Mouse (Mus musculus): ENCODE measurements at regions not wholly inside any gene's neighbourhood (a gene's known extent, or its start where the extent isn't known, plus 50 kb on each side); places are given as distances from the start of the nearest gene placed in this dataset.

- Histone ChIP-seq H3K36me3 (ENCODE audit: control insufficient read depth, insufficient read depth, low read length) (no peaks in the 10 kb centered on the region), H3K4me3 (ENCODE audit: insufficient read depth, low read depth, low read length) (no peak overlapping the region), H3K4me1 (ENCODE audit: control insufficient read depth, insufficient read depth, low read length) (no peaks in the 10 kb centered on the region), H3K27ac (ENCODE audit: insufficient read depth, low read depth, low read length) (no peak overlapping the region), H3K27me3 (replicated peaks; ENCODE audit: control insufficient read depth, insufficient read depth, low read length) (no peaks in the 10 kb centered on the region)
- 58% methylated on average over 11 of the region's 11 CpGs for WGBS
- TF ChIP-seq POLR2A (IDR thresholded peaks at IDR 0.05; ENCODE audit: low read depth, low read length): no peak
- no peak for TF ChIP-seq CTCF (conservative IDR thresholded peaks at IDR 0.05; ENCODE audit: insufficient read depth, insufficient read length, low read depth, low read length)
- no peak for DNase-seq
Observed at GRCm38 (mm10) chr4:153593291-153593690, 110.7 kb upstream of the Ajap1 start.

GRCm38 (mm10) chr4:153599794-153600370 is 117.3 kb upstream of the Ajap1 start:
- no peak for DNase-seq
- H3K36me3 ChIP-seq (ENCODE audit: control insufficient read depth, insufficient read depth, low read length): no peaks in the 10 kb centered on the region
- H3K27ac ChIP-seq (ENCODE audit: insufficient read depth, low read depth, low read length): no peak overlapping the region
- 52% methylated on average over 11 of the region's 11 CpGs for WGBS
- no peaks in the 10 kb centered on the region for H3K27me3 ChIP-seq (replicated peaks; ENCODE audit: control insufficient read depth, insufficient read depth, low read length)
- H3K4me3 ChIP-seq (ENCODE audit: insufficient read depth, low read depth, low read length): no peak overlapping the region
- TF ChIP-seq CTCF (conservative IDR thresholded peaks at IDR 0.05; ENCODE audit: insufficient read depth, insufficient read length, low read depth, low read length) (no peak), POLR2A (IDR thresholded peaks at IDR 0.05; ENCODE audit: low read depth, low read length) (no peak)
- no peaks in the 10 kb centered on the region for H3K4me1 ChIP-seq (ENCODE audit: control insufficient read depth, insufficient read depth, low read length)

- no peaks in the 10 kb centered on the region for H3K4me1 ChIP-seq (ENCODE audit: control insufficient read depth, insufficient read depth, low read length)
- H3K4me3 ChIP-seq (ENCODE audit: insufficient read depth, low read depth, low read length): no peak overlapping the region
- DNase-seq: no peak
- 87% methylated on average over 4 of the region's 4 CpGs for WGBS
- TF ChIP-seq POLR2A (IDR thresholded peaks at IDR 0.05; ENCODE audit: low read depth, low read length) (no peak), CTCF (conservative IDR thresholded peaks at IDR 0.05; ENCODE audit: insufficient read depth, insufficient read length, low read depth, low read length) (no peak)
- H3K36me3 ChIP-seq (ENCODE audit: control insufficient read depth, insufficient read depth, low read length): no peaks in the 10 kb centered on the region
- no peaks in the 10 kb centered on the region for H3K27me3 ChIP-seq (replicated peaks; ENCODE audit: control insufficient read depth, insufficient read depth, low read length)
- H3K27ac ChIP-seq (ENCODE audit: insufficient read depth, low read depth, low read length): no peak overlapping the region
Observed at GRCm38 (mm10) chr4:153602496-153602895, 119.9 kb upstream of the Ajap1 start.

- H3K4me3 ChIP-seq (ENCODE audit: insufficient read depth, low read depth, low read length): no peak overlapping the region
- no peaks in the 10 kb centered on the region for H3K27me3 ChIP-seq (replicated peaks; ENCODE audit: control insufficient read depth, insufficient read depth, low read length)
- H3K4me1 ChIP-seq (ENCODE audit: control insufficient read depth, insufficient read depth, low read length): no peaks in the 10 kb centered on the region
- DNase-seq: no peak
- TF ChIP-seq POLR2A (IDR thresholded peaks at IDR 0.05; ENCODE audit: low read depth, low read length) (no peak), CTCF (conservative IDR thresholded peaks at IDR 0.05; ENCODE audit: insufficient read depth, insufficient read length, low read depth, low read length) (no peak)
- no peak overlapping the region for H3K27ac ChIP-seq (ENCODE audit: insufficient read depth, low read depth, low read length)
- 70% methylated on average over 11 of the region's 11 CpGs for WGBS
- no peaks in the 10 kb centered on the region for H3K36me3 ChIP-seq (ENCODE audit: control insufficient read depth, insufficient read depth, low read length)
Observed at GRCm38 (mm10) chr4:153603056-153603840, 120.6 kb upstream of the Ajap1 start.

GRCm38 (mm10) chr4:153603936-153604335 is 121.3 kb upstream of the Ajap1 start:
- DNase-seq: no peak
- TF ChIP-seq CTCF (conservative IDR thresholded peaks at IDR 0.05; ENCODE audit: insufficient read depth, insufficient read length, low read depth, low read length): no peak
- no peak for TF ChIP-seq POLR2A (IDR thresholded peaks at IDR 0.05; ENCODE audit: low read depth, low read length)
- Histone ChIP-seq H3K4me1 (ENCODE audit: control insufficient read depth, insufficient read depth, low read length) (no peaks in the 10 kb centered on the region), H3K36me3 (ENCODE audit: control insufficient read depth, insufficient read depth, low read length) (no peaks in the 10 kb centered on the region), H3K27me3 (replicated peaks; ENCODE audit: control insufficient read depth, insufficient read depth, low read length) (no peaks in the 10 kb centered on the region), H3K4me3 (ENCODE audit: insufficient read depth, low read depth, low read length) (no peak overlapping the region), H3K27ac (ENCODE audit: insufficient read depth, low read depth, low read length) (no peak overlapping the region)
- 71% methylated on average over 7 of the region's 7 CpGs for WGBS

- DNase-seq: no peak
- Histone ChIP-seq H3K4me3 (ENCODE audit: insufficient read depth, low read depth, low read length) (no peak overlapping the region), H3K36me3 (ENCODE audit: control insufficient read depth, insufficient read depth, low read length) (no peaks in the 10 kb centered on the region), H3K27ac (ENCODE audit: insufficient read depth, low read depth, low read length) (no peak overlapping the region), H3K27me3 (replicated peaks; ENCODE audit: control insufficient read depth, insufficient read depth, low read length) (no peaks in the 10 kb centered on the region), H3K4me1 (ENCODE audit: control insufficient read depth, insufficient read depth, low read length) (no peaks in the 10 kb centered on the region)
- WGBS: 93% methylated on average over 16 of the region's 16 CpGs
- no peak for TF ChIP-seq CTCF (conservative IDR thresholded peaks at IDR 0.05; ENCODE audit: insufficient read depth, insufficient read length, low read depth, low read length)
- no peak for TF ChIP-seq POLR2A (IDR thresholded peaks at IDR 0.05; ENCODE audit: low read depth, low read length)
Observed at GRCm38 (mm10) chr4:153604695-153605485, 122.3 kb upstream of the Ajap1 start.

- WGBS: 70% methylated on average over 8 of the region's 8 CpGs
- Histone ChIP-seq H3K27ac (ENCODE audit: insufficient read depth, low read depth, low read length) (no peak overlapping the region), H3K36me3 (ENCODE audit: control insufficient read depth, insufficient read depth, low read length) (no peaks in the 10 kb centered on the region)
Observed at GRCm38 (mm10) chr4:153616058-153616457, 133.4 kb upstream of the Ajap1 start.

More at GRCm38 (mm10) chr4:153616058-153616457, 133.4 kb upstream of the Ajap1 start:
- DNase-seq: no peak
- H3K4me3 ChIP-seq (ENCODE audit: insufficient read depth, low read depth, low read length): no peak overlapping the region
- TF ChIP-seq POLR2A (IDR thresholded peaks at IDR 0.05; ENCODE audit: low read depth, low read length) (no peak), CTCF (conservative IDR thresholded peaks at IDR 0.05; ENCODE audit: insufficient read depth, insufficient read length, low read depth, low read length) (no peak)
- H3K27me3 ChIP-seq (replicated peaks; ENCODE audit: control insufficient read depth, insufficient read depth, low read length): no peaks in the 10 kb centered on the region
- H3K4me1 ChIP-seq (ENCODE audit: control insufficient read depth, insufficient read depth, low read length): no peaks in the 10 kb centered on the region
